Comparison of ENCODE assay signal across 22 mouse cellular contexts in genomic region chr3:47018565-47018964, GRCm38 (mm10).
"Had no signal": no experiment of that assay in that cellular context is flagged by ENCODE, and none has a peak within 500 bp of the region (broad histone marks: within the 10 kb centered on the region; RNA-seq: fewer than 3 reads in every experiment).

No protein-coding gene starts in this region.

- H3K27me3 ChIP-seq: heart, embryonic 12.5 days; hindbrain, embryonic 12.5 days; kidney, embryonic 15.5 days; limb, embryonic 12.5 days; liver, embryonic 13.5 days had no signal

- H3K4me1 ChIP-seq: heart, embryonic 10.5 days; heart, embryonic 12.5 days; hindbrain, embryonic 10.5 days; hindbrain, embryonic 12.5 days; kidney, embryonic 15.5 days; limb, embryonic 10.5 days; limb, embryonic 12.5 days; liver, embryonic 13.5 days had no signal

- DNase-seq: gastrocnemius, adult 2 months; gastrocnemius, postnatal 10 days; gastrocnemius, postnatal 25 days; heart, adult 18-20 months; heart, postnatal 10 days; heart, postnatal 4 days; kidney, adult 11 months; kidney, postnatal 14 days; kidney, postnatal 36 days; layer of hippocampus, adult 9-11 months; layer of hippocampus, postnatal 36 days; liver; liver, embryonic 13.5 days had no signal

- H3K27ac ChIP-seq: gastrocnemius, adult 2 months; heart, embryonic 10.5 days; hindbrain, embryonic 10.5 days; hindbrain, embryonic 12.5 days; hindbrain, embryonic 14.5 days; kidney, embryonic 15.5 days; kidney, postnatal 0 days; limb, embryonic 10.5 days; limb, embryonic 12.5 days; liver, embryonic 13.5 days had no signal

- H3K4me3 ChIP-seq: gastrocnemius, adult 2 months; heart, embryonic 10.5 days; heart, embryonic 12.5 days; hindbrain, embryonic 10.5 days; hindbrain, embryonic 12.5 days; kidney, embryonic 15.5 days; limb, embryonic 10.5 days; limb, embryonic 12.5 days; liver, embryonic 13.5 days had no signal
